Mouse (Mus musculus) ES-Bruce4 (cell line): Measurements from ENCODE around the gene Ldlrad1.

Experiments
- CTCF ChIP-seq: IDR thresholded peaks from one replicate; pipeline ENCODE4 v1.8.1; 2011; ENCODE audit warnings: low read depth, low read length
- EP300 ChIP-seq: IDR thresholded peaks from 2 replicates; pipeline ENCODE4 v1.6.1; 2011; ENCODE audit warnings: low read depth, low read length; ENCODE audit not compliant: insufficient read depth
- POLR2A ChIP-seq: IDR thresholded peaks from one replicate; pipeline ENCODE4 v1.8.1; 2011; ENCODE audit warnings: low read length; ENCODE audit not compliant: insufficient read depth

GRCm38 (mm10) chr4:107181866-107182265 is 27.1 kb upstream of the Ldlrad1 start:
- no peak for TF ChIP-seq EP300
- no peak for TF ChIP-seq CTCF
- no peak for TF ChIP-seq POLR2A
